Mouse (Mus musculus): ENCODE data around the gene Ccr6.
"Not testable (repeated sequence)": the region's sequence is repeated elsewhere in the genome, so short reads cannot be mapped to it uniquely, and the experiment has no call there.

DNA sequence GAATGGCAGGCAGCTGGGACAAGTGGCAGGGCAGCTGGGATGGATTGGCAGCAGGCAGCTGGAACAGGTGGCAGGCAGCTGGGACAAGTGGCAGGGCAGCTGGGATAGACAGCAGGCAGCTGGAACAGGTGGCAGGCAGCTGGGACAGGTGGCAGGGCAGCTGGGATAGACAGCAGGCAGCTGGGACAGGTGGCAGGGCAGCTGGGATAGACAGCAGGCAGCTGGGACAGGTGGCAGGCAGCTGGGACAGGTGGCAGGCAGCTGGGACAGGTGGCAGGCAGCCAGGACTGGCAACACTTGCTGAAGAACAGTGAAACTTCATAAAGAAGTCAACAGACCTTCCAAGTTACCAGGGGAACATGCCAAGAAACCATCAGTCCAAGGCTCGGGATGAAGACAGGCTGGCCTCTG is 30.6 kb upstream of the Ccr6 start:
- not testable (repeated sequence) for TF ChIP-seq CTCF (IDR thresholded peaks at IDR 0.05; ENCODE audit: extremely low read depth, insufficient read length, insufficient replicate concordance, low read depth, low read length); POLR2A (IDR thresholded peaks at IDR 0.05; ENCODE audit: low read depth, low read length)
